Mouse (Mus musculus) retina, postnatal 1 day (tissue): Measurements from ENCODE around the gene Gm6176.
"Not testable (repeated sequence)": the region's sequence is repeated elsewhere in the genome, so short reads cannot be mapped to it uniquely, and the experiment has no call there.

ENCODE experiments used
- DNase-seq: peaks from one replicate; pipeline ENCODE4 v3.0.0-alpha.2; 2012

Gene Gm6176

GRCm38 (mm10) chr7:22056205-22056604 is at the start of gene Gm6176:
Gm6176 (minus strand) TSS chr7:22056305.
- DNase-seq: not testable (repeated sequence)

GRCm38 (mm10) chr7:22068757-22069156 is 12.7 kb upstream of the Gm6176 start, which contains the start of gene Vmn1r139:
Vmn1r139 (plus strand) TSS chr7:22069057.
- DNase-seq: not testable (repeated sequence)

DNA sequence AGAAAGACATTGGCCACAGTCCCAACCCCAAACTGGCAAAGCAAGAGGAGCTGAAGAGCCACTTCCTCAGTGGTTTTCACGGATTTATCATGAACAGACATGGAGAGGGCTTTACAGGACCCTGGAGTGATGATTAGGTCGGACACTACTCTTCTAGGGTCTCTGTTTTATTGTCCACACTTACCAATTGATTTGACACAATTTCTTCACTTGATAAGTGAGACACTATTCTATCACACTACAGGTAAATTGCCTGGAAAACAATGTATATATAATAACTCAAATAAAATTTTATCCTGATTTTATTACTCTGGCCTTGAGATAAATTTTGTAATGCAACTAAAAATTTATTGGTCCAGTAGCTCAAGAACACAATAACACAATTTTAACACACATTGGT is 27.3 kb downstream of the Gm6176 start, which contains the start of gene Vmn1r138:
Gene Vmn1r138, minus strand, starts transcription at position 101 of the 400 bp plus-strand sequence.
- DNase-seq: not testable (repeated sequence)
